Mouse (Mus musculus) right cerebral cortex, postnatal 25 days (tissue): ENCODE results near the gene Slc25a12.

Source experiments
- DNase-seq: peaks from one replicate; pipeline ENCODE4 v3.0.0; 2022

The Slc25a12 gene

DNA sequence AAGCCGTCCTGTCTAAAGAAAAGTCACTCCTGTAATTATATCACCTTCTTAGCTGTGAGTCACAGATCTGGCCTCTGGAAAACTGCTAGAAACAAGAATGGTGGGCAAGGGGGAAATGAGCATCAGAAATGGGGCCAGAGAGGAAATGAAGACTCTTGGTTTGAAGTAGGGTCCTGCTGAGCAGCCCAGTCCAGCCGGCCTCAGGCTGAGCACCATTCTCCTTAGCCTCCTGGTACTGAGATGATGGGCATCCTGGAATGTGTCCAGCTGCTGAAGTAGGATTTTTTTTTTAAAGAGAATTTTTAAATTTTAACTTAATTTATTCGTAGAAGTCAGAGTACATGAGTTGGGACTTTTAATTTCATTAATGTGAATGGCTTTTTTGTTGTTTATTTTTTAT, 62.7 kb downstream of the Slc25a12 start:
- DNase-seq: no peak

DNA sequence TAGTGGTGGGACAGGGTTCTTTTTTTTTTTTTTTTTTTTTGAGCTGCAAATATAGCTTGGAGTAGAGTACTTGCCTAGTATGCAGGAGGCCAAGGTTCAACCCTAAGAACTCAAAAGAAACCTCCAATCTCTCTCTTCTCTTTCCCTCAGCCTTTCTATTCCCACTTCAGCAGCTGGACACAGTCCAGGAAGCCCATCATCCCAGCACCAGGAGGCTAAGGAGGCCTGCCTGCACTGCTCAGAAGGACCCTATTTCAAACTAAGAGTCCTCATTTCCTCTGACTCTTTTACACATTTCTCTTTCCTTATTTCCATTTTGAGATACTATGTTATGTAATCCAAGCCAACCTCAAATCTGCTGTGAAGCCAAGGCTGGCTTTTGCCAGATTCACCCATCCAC, 64.3 kb downstream of the Slc25a12 start:
- no peak for DNase-seq

GRCm38 (mm10) chr2:71302156-71302663, 65.3 kb downstream of the Slc25a12 start:
- no peak for DNase-seq

DNA sequence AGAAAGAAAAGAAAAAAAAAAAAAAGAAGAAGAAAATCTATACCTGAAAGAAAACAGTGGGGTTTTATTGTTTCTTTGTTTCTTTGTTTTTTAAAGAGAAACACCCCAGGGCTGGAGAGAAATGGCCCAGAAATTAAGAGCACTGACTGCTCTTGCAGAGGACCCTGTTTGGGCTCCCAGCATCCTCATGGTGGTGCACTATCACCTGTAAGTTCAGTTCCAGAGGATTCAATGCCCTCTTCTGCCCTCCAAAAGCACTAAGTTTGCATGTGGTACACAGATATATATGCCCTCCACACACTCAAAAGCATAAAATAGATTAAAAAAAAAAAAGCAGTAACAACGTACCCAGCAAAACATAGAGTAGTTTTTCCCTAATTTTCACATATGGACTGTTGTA, 68.8 kb downstream of the Slc25a12 start:
- DNase-seq: no peak

GRCm38 (mm10) chr2:71297501-71297900, 70.0 kb downstream of the Slc25a12 start:
- no peak for DNase-seq

- no peak for DNase-seq
Observed at GRCm38 (mm10) chr2:71295844-71296243, 71.7 kb downstream of the Slc25a12 start.

DNA sequence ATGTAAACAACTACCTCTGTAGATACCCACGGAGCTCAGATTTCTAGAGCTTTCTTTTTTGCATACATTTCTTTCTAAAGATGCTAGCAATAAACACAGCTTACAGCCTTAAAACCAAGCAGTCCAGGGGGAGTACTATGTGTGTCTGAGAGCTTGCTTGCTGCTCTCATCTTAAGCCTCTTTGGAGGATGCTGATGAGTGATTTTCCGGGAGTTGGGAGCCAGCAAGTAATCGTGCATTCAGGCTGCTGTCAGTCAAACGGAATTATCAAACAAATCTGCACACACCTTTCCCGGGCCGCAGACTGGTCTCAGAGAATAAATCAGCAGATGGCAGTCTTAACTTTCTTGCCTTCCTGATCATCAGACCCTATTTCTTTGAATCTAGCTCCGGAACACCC, 73.1 kb downstream of the Slc25a12 start:
- DNase-seq: no peak

DNA sequence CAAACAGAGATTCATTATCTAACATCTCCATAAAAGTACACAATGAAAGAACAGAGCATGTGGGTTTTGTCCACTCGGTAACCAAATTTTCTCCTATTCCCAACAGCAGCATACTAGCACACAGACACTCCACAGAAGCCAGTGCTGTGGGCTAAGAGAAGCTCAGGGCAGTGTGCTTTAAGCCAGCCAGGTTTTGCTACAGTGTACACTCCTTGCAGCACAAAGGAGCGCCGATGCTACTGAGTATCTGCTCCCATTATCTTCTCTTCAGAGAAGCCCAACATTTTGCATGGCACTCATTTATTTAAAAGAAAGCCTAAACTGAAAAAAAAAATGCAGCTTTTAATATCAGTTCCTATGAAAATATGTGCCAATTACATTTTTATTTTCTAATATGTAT, 73.6 kb downstream of the Slc25a12 start:
- DNase-seq: no peak

DNA sequence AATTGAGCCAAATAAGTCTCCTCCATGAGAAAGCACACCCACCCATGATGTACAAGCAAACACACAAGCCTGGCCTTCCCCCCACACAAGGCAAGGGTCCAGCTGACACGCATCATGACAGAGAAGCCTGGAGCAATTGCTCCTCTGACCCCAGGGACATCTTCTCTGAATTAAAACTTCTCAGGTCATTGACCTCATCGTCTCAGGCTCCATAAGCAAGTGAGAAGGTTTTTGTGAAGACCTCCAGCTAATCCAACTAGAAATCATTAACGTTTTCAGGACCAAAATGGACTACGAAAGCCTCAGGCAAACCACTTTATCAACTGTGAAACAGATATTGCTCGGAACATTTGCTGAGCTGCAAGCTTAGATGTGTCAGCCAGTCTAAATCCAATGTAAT, 76.0 kb downstream of the Slc25a12 start:
- no peak for DNase-seq

DNA sequence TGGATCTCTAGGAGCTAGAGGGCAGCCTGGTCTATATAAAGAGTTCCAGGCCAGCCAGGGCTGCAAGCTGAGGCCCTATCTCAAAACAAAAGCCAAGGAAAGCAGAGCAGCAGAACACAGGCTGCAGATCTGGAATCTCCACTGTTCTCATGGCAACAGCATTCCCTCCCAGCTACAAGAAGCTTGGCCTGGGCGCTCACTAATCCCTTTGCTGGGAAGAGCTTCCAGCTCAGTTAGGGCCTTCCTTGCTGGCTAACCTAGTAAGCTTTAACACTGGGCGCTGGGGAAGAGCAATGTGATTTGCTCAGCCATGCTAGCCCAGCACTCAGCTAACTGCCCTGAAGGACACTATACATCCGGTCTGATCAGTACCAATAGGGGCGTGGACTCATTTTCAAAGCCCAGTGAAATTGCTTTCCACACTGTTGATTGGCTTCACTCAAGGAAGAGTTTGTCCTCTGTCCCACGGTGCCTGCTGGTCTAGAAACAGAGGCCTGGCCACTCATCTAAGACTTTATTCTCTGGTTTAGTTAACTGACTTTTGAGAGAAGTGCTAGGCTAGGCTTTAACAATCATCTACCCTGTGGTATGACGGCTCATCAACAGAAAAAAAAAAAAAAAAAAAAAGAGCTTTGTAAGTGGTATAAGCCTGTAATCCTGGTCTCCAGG, 77.3 kb downstream of the Slc25a12 start:
- peak; percentile 51 for DNase-seq

- DNase-seq: no peak
Observed at GRCm38 (mm10) chr2:71281981-71282380, 85.6 kb downstream of the Slc25a12 start.

- peak; percentile 59 for DNase-seq
Observed at GRCm38 (mm10) chr2:71278791-71279775, 88.5 kb downstream of the Slc25a12 start.

DNA sequence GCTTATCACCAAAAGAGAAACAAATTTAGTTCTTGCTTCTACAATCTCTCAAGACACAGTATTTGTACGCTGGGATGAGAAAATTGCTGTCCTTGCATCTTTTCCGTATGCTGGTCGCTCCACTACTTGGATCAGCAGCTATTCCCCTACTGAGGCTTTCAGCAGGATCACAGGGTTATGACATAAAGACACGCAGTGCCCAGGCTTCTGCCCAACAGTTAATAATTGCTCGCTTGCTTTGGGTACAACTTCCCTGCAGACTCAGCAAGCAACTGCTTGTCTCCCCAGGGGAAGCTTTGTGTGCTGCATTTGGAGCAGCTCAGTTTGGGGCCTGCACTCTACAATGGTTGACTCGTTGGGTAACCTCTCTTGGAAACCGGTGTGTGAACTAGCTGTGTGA, 91.8 kb downstream of the Slc25a12 start:
- DNase-seq: no peak

- DNase-seq: peak; percentile 35
Observed at GRCm38 (mm10) chr2:71273955-71274679, 93.4 kb downstream of the Slc25a12 start.

- no peak for DNase-seq
Observed at GRCm38 (mm10) chr2:71270085-71270484, 97.5 kb downstream of the Slc25a12 start.

- no peak for DNase-seq
Observed at GRCm38 (mm10) chr2:71269332-71269731, 98.2 kb downstream of the Slc25a12 start.

- no peak for DNase-seq
Observed at GRCm38 (mm10) chr2:71268691-71269090, 98.9 kb downstream of the Slc25a12 start.

- DNase-seq: no peak
Observed at GRCm38 (mm10) chr2:71264585-71264984, 103.0 kb downstream of the Slc25a12 start.

DNA sequence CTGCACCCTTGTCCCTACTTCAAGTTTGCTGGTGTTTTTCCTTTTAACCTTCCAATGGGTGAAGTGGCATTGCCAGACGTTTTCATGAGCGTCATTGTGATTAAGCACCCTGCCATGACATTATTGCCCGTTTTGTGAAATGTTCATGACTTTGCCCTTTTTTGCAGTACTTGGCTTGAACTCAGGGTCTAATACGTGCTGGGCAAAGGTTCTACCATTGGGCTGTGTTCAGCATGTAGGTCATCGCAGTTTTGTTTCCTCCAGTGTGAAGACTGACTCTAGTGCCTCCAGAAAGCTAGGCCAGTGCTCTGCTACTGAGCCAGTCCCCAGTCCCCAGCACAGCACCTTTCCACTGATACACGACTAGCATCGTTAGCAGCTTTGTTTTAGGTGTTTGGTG, 111.0 kb downstream of the Slc25a12 start:
- no peak for DNase-seq

- no peak for DNase-seq
Observed at GRCm38 (mm10) chr2:71254836-71255235, 112.7 kb downstream of the Slc25a12 start.

DNA sequence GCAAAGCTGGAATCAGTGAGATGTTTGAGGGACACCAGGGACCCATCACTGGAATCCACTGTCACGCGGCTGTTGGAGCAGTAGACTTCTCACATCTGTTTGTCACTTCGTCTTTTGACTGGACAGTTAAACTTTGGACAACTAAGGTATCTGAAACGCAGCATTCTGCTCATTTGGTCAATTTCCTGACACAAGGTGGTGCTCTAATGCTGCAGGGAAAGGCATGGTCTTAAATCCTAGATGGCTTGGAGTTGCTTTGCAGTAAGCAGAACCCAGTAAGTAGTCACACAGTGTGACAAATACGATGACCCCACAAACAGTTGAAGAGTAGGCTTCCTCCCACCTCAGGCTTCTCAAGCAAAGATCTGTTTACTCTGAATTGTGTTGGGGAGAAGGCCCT, 116.7 kb downstream of the Slc25a12 start:
- no peak for DNase-seq

GRCm38 (mm10) chr2:71248071-71248470, 119.5 kb downstream of the Slc25a12 start:
- DNase-seq: no peak

- DNase-seq: no peak
Observed at GRCm38 (mm10) chr2:71246096-71246495, 121.5 kb downstream of the Slc25a12 start.
